Mouse (Mus musculus) adrenal gland, postnatal 4 days (tissue): ENCODE data around the gene Cd163l1. TPM values are rescaled to one million over a fixed set of nuclear protein-coding genes. Genes with fewer than 3 reads are reported as not detected.

Experiments
- DNase-seq, 2 experiments: peaks; one replicate each; pipeline ENCODE4 v3.0.0; 2021 to 2022; ENCODE audit warnings: low spot score in 2 of 2, mixed read lengths in 2 of 2
- long read RNA-seq, 2 experiments: library from polyadenylated mRNA; stranded (forward); transcript quantifications; one replicate each; pipeline ENCODE4 v2.0.0; 2021
- total RNA-seq, 2 experiments: library from RNA; stranded (reverse); gene quantifications; 2 replicates each; pipeline ENCODE4 v1.2.3; 2021

Gene Cd163l1
- not detected for total RNA-seq
- long read RNA-seq, experiment 1: 0 reads
- long read RNA-seq, experiment 2: 0 reads

GRCm38 (mm10) chr7:140217967-140218366, at the start of gene Cd163l1:
Gene Cd163l1 (plus strand): TSS chr7:140218267.
- DNase-seq: no peak

GRCm38 (mm10) chr7:140169386-140169785, 48.7 kb upstream of the Cd163l1 start:
- no peak for DNase-seq

DNA sequence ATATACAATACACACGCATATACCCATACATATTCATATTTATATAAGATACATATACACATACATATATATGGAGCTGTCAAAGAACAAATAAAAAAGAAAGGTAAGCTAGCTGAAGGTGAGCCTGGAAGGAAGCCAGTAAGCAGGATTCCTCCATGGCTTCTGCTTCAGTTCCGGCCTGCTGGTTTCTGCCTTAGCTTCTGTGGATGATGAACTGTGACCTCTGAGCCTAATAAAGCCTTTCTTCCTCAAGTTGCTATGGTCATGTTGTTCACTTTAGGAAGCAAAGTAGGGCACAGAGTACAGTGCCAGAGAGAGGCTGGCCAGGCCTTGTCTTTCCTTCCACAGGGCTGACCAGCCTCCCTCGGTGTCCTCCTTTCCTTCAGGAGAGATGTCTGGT, 47.2 kb upstream of the Cd163l1 start:
- no peak for DNase-seq

DNA sequence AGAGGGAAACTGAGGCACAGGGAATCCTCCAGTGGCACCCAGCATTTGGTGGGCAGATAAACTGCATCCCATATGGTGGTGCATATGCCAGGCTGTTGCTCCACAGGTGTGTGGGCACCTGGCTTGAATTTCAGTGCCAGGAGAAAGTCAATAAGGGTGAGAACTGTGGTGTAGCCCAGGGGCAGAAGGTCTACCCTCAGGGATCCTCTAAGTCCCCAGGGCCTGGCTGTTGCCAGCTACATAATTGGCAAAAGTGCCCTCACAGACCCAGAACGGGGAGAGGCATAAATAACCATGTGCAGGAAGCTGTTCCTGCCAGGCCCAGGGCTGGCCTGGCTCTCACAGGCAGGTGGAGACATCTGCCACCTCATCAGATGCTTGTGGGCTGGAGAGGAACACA, 45.1 kb upstream of the Cd163l1 start, which contains the start of gene Olfr523:
Gene Olfr523, plus strand, starts transcription at position 282 of the 400 bp plus-strand sequence.
- no peak for DNase-seq

DNA sequence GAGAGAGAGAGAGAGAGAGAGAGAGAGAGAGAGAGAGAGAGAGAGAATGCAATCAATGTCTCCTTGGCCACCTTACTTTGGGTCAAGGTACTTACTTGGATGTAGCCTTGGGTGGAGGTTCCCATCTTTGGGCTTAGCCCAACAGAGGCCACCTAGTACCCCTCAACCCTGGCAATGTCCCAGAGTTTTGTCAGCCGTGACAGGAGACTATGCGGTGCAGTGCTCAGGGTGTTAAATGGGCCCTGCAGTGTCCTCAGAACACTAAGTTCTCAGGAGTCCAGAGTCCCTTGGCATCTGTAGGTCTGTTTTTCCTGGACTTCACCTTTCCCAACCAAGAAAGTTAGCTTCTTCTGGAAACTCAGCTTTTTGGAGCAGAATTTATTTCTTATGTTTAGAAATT, 38.9 kb upstream of the Cd163l1 start:
- no peak for DNase-seq

- DNase-seq: no peak
Observed at GRCm38 (mm10) chr7:140180692-140181091, 37.4 kb upstream of the Cd163l1 start.

DNA sequence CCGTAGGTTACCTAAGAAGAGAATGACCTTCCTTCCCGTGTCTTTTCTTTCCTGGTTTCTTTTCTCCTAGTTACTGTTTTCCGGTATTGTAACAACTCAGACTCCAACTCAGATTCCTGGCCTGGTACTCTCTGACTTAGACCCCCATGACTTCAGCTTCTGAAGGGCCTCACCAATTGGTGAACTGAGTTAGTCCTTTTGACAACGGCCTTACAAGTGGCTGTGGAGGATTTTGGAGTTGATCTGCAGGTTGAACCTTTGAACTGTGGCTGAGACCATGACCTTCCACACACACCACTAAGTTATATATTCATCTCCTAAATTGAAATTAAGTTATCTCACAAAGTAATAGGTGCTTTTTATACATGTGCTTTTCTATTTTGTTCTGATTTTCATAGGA, 33.9 kb upstream of the Cd163l1 start:
- no peak for DNase-seq

DNA sequence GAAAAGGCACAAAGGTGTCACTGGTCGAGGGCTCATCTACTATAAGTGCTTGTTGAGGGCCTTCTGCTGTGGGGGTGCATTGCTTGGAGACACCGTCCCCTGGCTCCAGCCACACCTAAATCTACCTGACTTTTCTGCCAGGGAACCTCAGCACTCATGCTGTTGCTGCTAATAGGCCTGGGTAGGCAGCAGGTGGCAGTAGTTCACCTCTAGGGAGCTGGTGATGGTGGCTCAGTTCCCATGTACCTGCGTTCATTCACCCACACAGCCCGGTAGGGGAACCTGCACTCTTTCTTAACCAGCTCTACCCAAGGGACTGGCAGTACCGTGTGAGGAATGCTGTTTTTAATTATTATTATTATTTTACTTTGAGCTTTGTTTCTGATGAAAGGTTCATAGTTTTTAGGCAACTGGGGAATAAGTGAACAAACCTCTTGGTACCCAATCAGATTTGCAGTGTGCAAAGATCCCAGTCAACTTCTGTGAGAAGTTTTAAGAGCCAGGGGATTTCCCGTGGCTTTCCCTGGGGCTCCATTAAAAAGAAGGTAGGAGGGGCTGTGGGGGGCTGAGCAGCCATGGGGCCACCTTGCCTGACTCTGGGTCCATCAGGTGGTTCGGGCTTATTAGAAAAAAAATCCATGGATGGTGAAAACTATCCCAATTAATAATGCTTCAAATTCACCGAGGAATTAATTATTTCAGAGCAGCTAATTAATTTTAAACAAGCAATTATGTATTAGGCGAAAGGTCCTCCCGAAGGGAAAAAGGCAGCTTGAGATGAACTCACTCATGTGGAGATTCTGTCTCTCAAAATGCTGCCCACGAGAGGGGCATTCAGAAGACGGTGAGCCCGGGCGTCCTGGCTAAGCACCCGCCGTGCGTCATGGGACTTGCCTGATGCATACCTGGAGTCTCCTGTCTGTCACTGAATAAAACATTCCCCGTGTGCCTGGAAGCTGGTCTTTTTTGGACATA, 31.1 kb upstream of the Cd163l1 start:
- no peak for DNase-seq

- no peak for DNase-seq
Observed at GRCm38 (mm10) chr7:140187721-140188390, 30.2 kb upstream of the Cd163l1 start.

- DNase-seq: no peak
Observed at GRCm38 (mm10) chr7:140188391-140189328, 29.4 kb upstream of the Cd163l1 start.

- DNase-seq: no peak
Observed at GRCm38 (mm10) chr7:140190435-140190834, 27.6 kb upstream of the Cd163l1 start.

GRCm38 (mm10) chr7:140192445-140192844, 25.6 kb upstream of the Cd163l1 start:
- no peak for DNase-seq

- DNase-seq: no peak
Observed at GRCm38 (mm10) chr7:140192851-140193250, 25.2 kb upstream of the Cd163l1 start.

DNA sequence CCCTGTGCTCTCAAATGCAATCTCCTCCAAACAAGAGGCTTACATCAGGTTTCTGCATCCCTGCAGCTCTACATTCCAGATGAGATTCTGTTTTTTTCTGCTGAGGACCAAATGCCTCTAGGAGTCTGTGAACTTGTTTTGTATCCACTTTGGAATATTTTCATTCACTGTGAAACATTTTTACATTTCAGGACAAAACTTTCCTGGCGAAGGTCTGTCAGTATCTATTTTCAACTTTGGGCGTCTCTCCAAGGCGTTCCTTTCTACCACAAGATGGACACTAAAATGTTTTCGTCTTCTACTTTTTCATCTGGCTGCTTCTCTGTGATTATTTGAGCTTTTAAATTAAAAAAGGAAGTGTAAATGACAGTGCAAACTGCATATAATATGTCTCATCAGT, 24.0 kb upstream of the Cd163l1 start:
- no peak for DNase-seq

- no peak for DNase-seq
Observed at GRCm38 (mm10) chr7:140196002-140196401, 22.1 kb upstream of the Cd163l1 start.

DNA sequence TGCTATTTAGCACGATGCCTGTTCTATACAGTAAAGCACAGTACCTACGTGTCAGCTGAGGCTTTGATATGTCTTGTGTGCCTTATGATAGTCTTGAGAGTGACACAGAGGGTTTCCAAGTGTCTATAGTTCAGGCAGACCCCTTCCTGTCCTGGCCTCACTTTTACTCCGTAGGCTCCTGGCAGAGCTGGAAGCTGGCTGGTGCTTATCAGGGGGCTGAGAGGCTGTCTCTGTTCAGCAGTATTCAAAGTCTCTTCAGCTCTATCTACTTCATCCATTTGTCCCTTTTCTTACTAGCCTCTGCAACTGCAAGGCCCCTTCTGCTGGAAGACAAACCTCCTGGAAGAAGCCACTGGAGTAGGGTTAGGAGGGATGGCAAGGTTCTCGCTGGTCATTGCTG, 17.0 kb upstream of the Cd163l1 start:
- DNase-seq: no peak

DNA sequence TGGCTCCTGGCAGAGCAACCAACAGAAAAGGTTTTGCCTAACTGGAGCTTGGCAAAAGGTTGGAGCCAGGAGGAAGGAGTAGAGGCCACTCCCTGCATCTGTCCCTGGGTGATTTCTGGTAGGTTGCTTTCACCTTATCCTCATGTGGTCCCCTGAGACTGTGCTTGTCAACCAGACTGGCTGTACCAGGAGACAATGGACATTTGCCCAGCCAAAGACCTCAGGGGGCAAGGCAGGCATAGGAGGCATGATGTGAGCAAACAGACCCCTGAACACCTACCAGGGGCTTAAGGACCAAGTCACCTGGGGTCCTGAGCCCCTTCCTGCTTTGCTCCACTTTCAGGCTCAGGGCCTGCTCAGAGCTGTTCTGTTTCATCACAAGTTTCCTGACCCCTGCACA, 12.2 kb upstream of the Cd163l1 start, which contains the start of gene Olfr524:
Gene Olfr524, minus strand, starts transcription at position 101 of the 400 bp plus-strand sequence.
- DNase-seq: no peak

DNA sequence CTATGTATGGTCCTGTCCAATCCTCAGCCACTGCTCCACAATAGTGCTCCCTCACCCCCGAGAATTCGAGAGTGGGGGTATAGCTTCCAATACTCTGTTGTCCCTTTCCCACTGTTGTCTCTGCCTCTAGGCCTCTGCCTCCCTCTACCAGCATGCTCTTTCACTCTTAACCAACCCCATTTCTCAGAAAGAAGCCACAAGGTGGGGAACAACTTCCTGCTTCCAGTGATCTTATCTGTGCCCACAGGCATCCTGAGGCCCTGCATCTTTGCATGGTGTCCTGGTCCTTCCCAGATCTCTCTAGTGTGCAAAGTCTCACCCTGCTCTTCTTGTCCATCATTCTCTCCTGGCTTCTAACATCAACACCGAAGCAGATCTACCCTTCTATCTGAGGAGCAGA, 11.2 kb upstream of the Cd163l1 start:
- DNase-seq: no peak

DNA sequence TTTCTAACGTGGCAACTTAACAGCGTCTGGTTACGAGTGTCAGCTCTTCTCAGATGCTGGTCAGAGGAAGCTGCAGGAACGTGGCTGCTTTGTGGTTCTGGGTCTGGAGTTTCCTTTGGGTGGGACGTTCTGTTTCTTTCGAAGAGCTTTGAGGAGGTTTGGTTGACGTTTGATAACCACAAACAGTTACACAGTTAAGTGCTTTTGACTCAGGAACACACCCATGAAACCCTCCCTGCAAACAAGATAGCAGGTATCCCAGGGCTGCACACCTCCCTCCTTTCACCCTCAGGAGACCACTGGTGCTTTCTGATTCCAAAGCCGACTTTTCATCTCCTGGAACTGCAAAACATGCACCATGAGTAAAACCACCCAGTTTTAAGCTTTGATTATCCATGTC, 9.9 kb upstream of the Cd163l1 start:
- no peak for DNase-seq

DNA sequence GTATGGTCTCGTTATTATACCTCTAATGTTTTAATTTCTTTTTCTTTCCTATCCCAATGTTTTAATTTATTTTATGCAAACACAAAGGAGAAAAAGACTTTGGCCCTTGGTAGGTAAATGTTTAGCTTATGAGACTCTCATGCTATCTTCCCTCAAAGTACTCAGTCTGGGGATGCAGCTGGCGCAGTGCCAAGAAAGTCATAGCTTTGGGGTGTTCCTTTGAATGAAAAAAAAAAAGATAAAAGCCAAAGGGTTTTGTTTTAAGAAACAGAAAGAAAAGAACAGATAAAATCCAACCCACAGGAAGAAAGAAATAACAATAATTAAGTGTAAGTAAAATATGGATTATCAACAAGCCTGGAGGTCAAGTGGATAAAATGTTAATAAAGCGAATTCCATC, 9.4 kb upstream of the Cd163l1 start:
- DNase-seq: no peak

GRCm38 (mm10) chr7:140213841-140214240, 4.2 kb upstream of the Cd163l1 start:
- no peak for DNase-seq
